Mouse (Mus musculus): ENCODE data around the gene Fgf11. TPM values are rescaled to one million over a fixed set of nuclear protein-coding genes. Genes with fewer than 3 reads are reported as not detected.

Fgf11 gene
- polyA plus RNA-seq, 1 experiment from 2014 or later = 6.2 TPM

- H3K9ac ChIP-seq (replicated peaks) = peak overlapping the region; percentile 75
- H3K27me3 ChIP-seq = no peaks in the 10 kb centered on the region
- H3K4me1 ChIP-seq = peaks cover 43% of the 10 kb centered on the region
- 73% methylated on average over 14 of the region's 14 CpGs for WGBS
- no peaks in the 10 kb centered on the region for H3K9me3 ChIP-seq
- H3K4me2 ChIP-seq (replicated peaks) = peak overlapping the region; percentile 83
- no peak for ATAC-seq (replicated peaks)
- no peaks in the 10 kb centered on the region for H3K36me3 ChIP-seq
- H3K27ac ChIP-seq (replicated peaks) = peak overlapping the region; percentile 100
- peak overlapping the region; percentile 58; the same call in 1 of the 2 replicates for H3K4me3 ChIP-seq
These were observed 41.3 kb downstream of the Fgf11 start for GRCm38 (mm10) chr11:69760160-69760900.

DNA sequence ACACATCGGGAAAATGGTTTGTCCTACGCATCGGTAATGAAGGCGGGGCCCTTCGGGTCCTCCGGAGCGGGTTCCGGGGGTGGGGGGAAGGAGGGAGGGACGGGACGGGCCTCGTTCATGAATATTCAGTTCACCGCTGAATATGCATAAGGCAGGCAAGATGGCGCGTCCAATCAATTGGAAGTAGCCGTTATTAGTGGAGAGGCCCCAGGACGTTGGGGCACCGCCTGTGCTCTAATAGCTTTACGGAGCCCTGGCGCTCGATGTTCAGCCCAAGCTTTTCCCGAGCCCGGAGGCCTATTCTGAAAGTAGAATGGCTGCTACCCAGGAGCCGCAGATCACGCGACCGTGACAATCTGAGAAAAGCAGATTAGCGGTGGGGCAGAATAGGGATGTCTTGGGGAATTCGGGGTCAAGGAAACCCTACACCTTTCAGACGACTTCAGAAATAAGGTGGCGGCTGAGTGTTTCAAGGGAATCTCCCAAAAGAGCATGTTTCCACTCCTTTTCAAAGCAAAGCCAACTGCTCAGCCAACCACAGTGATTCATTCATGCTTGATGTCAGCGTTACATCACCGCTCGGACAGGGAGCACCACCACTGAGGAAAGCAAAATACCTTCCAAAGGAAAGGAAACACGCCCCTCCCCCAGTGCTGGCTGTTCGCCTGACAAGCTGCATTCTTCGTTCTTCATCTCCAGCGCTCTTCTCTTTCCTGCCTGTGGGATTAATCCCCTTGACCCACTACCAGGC, 42.5 kb downstream of the Fgf11 start:
- WGBS = under 1% methylated on average over 37 of the region's 37 CpGs
- peaks cover 51% of the 10 kb centered on the region for H3K4me1 ChIP-seq
- H3K9ac ChIP-seq (replicated peaks) = peak overlapping the region; percentile 75
- no peaks in the 10 kb centered on the region for H3K27me3 ChIP-seq
- no peaks in the 10 kb centered on the region for H3K36me3 ChIP-seq
- peak overlapping the region; percentile 83 for H3K4me2 ChIP-seq (replicated peaks)
- H3K27ac ChIP-seq (replicated peaks) = peak overlapping the region; percentile 100
- peak overlapping the region; percentile 58 for H3K4me3 ChIP-seq
- ATAC-seq (replicated peaks) = peak; percentile 84
- H3K9me3 ChIP-seq = no peaks in the 10 kb centered on the region

- Histone ChIP-seq H3K9ac (replicated peaks) (peak within 1 kb of the TSS; percentile 75), H3K4me2 (replicated peaks) (peak within 1 kb of the TSS; percentile 83), H3K9me3 (no peaks in the 10 kb centered on the region), H3K27me3 (no peaks in the 10 kb centered on the region), H3K36me3 (no peaks in the 10 kb centered on the region), H3K4me3 (peak within 1 kb of the TSS; percentile 58), H3K27ac (replicated peaks) (peak within 1 kb of the TSS; percentile 100), H3K4me1 (peaks cover 55% of the 10 kb centered on the region)
- under 1% methylated on average over 36 of the region's 36 CpGs for WGBS
- ATAC-seq (replicated peaks) = peak; percentile 96
These were observed 43.1 kb downstream of the Fgf11 start, which contains the start of gene Polr2a for GRCm38 (mm10) chr11:69758478-69758970. Gene Polr2a, minus strand, starts transcription at chr11:69758637.

GRCm38 (mm10) chr11:69758090-69758456, 43.6 kb downstream of the Fgf11 start:
- Histone ChIP-seq H3K27me3 (no peaks in the 10 kb centered on the region), H3K4me2 (replicated peaks) (peak overlapping the region; percentile 83)

GRCm38 (mm10) chr11:69757303-69758089, 44.2 kb downstream of the Fgf11 start:
- H3K27me3 ChIP-seq = no peaks in the 10 kb centered on the region
- 43% methylated on average over 9 of the region's 9 CpGs for WGBS
- H3K4me2 ChIP-seq (replicated peaks) = peak overlapping the region; percentile 83
- peak overlapping the region; percentile 58 for H3K4me3 ChIP-seq
- peak overlapping the region; percentile 100 for H3K27ac ChIP-seq (replicated peaks)
- no peaks in the 10 kb centered on the region for H3K36me3 ChIP-seq
- H3K9me3 ChIP-seq = no peaks in the 10 kb centered on the region
- no peak for ATAC-seq (replicated peaks)
- peaks cover 64% of the 10 kb centered on the region for H3K4me1 ChIP-seq
- peak overlapping the region; percentile 75 for H3K9ac ChIP-seq (replicated peaks)

More at GRCm38 (mm10) chr11:69758090-69758456, 43.6 kb downstream of the Fgf11 start:
- Histone ChIP-seq H3K4me3 (peak overlapping the region; percentile 58), H3K9ac (replicated peaks) (peak overlapping the region; percentile 75), H3K4me1 (peaks cover 58% of the 10 kb centered on the region), H3K9me3 (no peaks in the 10 kb centered on the region), H3K36me3 (no peaks in the 10 kb centered on the region), H3K27ac (replicated peaks) (peak overlapping the region; percentile 100)
- WGBS = under 1% methylated on average over 26 of the region's 26 CpGs
- peak; percentile 88 for ATAC-seq (replicated peaks)

GRCm38 (mm10) chr11:69754701-69755100, 47.0 kb downstream of the Fgf11 start:
- Histone ChIP-seq H3K4me3 (0 out of 2 replicates have a peak overlapping the region, but pooled peaks have one; percentile 3), H3K4me1 (peaks cover 60% of the 10 kb centered on the region), H3K9ac (replicated peaks) (no peak overlapping the region), H3K36me3 (no peaks in the 10 kb centered on the region), H3K27ac (replicated peaks) (no peak overlapping the region), H3K9me3 (no peaks in the 10 kb centered on the region), H3K4me2 (replicated peaks) (peak overlapping the region; percentile 9), H3K27me3 (no peaks in the 10 kb centered on the region)
- WGBS = 39% methylated on average over 3 of the region's 3 CpGs
- ATAC-seq (replicated peaks) = no peak

DNA sequence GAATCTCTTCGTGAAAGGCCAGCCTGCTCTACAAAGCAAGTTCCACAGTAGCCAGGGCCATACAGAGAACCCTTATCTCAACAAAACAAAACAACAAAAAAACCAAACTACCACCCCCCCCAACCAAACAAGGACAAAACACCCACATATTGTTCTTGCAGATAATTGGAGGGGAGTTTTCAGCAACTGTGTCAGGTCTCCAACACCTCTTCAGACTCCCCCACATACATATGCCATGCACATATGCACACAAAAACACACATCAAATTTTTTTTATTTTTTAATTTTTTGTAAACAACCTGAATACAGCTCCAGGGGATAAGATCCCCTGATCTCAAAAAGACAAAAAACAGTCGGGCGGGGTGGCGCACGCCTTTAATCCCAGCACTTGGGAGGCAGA, 47.4 kb downstream of the Fgf11 start:
- H3K4me3 ChIP-seq = no peak overlapping the region
- H3K27ac ChIP-seq (replicated peaks) = no peak overlapping the region
- H3K4me2 ChIP-seq (replicated peaks) = peak overlapping the region; percentile 9
- no peak for ATAC-seq (replicated peaks)
- H3K27me3 ChIP-seq = no peaks in the 10 kb centered on the region
- no peaks in the 10 kb centered on the region for H3K36me3 ChIP-seq
- H3K9ac ChIP-seq (replicated peaks) = no peak overlapping the region
- H3K4me1 ChIP-seq = peaks cover 57% of the 10 kb centered on the region
- no peaks in the 10 kb centered on the region for H3K9me3 ChIP-seq
- 85% methylated on average over 5 of the region's 5 CpGs for WGBS

- H3K4me2 ChIP-seq (replicated peaks) = no peak overlapping the region
- no peak overlapping the region for H3K9ac ChIP-seq (replicated peaks)
- peaks cover 57% of the 10 kb centered on the region for H3K4me1 ChIP-seq
These were observed 49.0 kb downstream of the Fgf11 start for GRCm38 (mm10) chr11:69752686-69753085.

DNA sequence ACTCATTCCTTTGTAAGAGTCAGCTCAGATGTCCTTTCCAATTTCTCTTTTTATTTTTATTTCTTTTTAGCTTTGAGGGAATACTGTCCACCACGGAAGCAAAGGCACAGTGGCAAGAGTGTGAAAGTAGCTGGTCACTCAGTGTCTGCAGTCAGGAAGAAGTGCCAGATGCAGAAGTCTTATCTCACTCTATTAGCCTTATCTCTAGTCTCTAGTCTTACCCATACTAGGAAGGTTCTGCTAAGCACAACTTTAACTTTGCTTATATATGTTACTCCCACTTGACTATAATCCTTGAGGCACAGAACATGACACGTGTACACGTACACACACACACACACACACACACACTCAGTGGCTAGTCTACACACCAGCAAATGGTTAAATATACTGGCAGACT, 50.0 kb downstream of the Fgf11 start:
- no peaks in the 10 kb centered on the region for H3K9me3 ChIP-seq
- no peaks in the 10 kb centered on the region for H3K27me3 ChIP-seq
- no peak overlapping the region for H3K9ac ChIP-seq (replicated peaks)
- H3K4me3 ChIP-seq = no peak overlapping the region
- no peak overlapping the region for H3K27ac ChIP-seq (replicated peaks)
- 81% methylated on average over 3 of the region's 3 CpGs for WGBS
- peaks cover 47% of the 10 kb centered on the region for H3K4me1 ChIP-seq
- H3K4me2 ChIP-seq (replicated peaks) = no peak overlapping the region
- H3K36me3 ChIP-seq = peaks cover 7% of the 10 kb centered on the region
- no peak for ATAC-seq (replicated peaks)

More at GRCm38 (mm10) chr11:69752686-69753085, 49.0 kb downstream of the Fgf11 start:
- Histone ChIP-seq H3K27me3 (no peaks in the 10 kb centered on the region), H3K27ac (replicated peaks) (no peak overlapping the region), H3K4me3 (no peak overlapping the region), H3K9me3 (no peaks in the 10 kb centered on the region), H3K36me3 (no peaks in the 10 kb centered on the region)
- no peak for ATAC-seq (replicated peaks)
